Mouse (Mus musculus) lung, adult 2 months (tissue): Measurements from ENCODE around the gene Ifitm5.
"Not testable (repeated sequence)": the region's sequence is repeated elsewhere in the genome, so short reads cannot be mapped to it uniquely, and the experiment has no call there.

Source experiments
- CTCF ChIP-seq: fragments of 200-500 bp; IDR thresholded peaks from 2 replicates; pipeline ENCODE4 v1.5.1; 2011; ENCODE audit warnings: mild to moderate bottlenecking, low read length, control low read depth; ENCODE audit not compliant: insufficient read depth
- POLR2A ChIP-seq: fragments of 200-500 bp; IDR thresholded peaks from 2 replicates; pipeline ENCODE4 v1.6.1; 2011; ENCODE audit warnings: low read depth, mild to moderate bottlenecking, control low read depth, low read length, borderline replicate concordance; ENCODE audit errors: extremely low read depth

GRCm38 (mm10) chr7:140976720-140977119, 26.6 kb upstream of the Ifitm5 start:
- TF ChIP-seq POLR2A, CTCF: not testable (repeated sequence)
